Mouse (Mus musculus) MEL (cell line): ENCODE measurements at regions not wholly inside any gene's neighbourhood (a gene's known extent, or its start where the extent isn't known, plus 50 kb on each side); places are given as distances from the start of the nearest gene placed in this dataset.
A peak's percentile ranks its signal among the peaks of the same experiment; 100 is the strongest.

Source experiments
- DNase-seq: peaks from one replicate; pipeline ENCODE4 v3.0.0; 2011; ENCODE audit warnings: low read depth, low spot score
- H3K27ac ChIP-seq: 2 replicates; pipeline ENCODE4 v1.5.1; 2012; ENCODE audit warnings: low read depth, mild to moderate bottlenecking, control low read depth, low read length, moderate library complexity; ENCODE audit not compliant: control insufficient read depth
- H3K27me3 ChIP-seq, 2 experiments: fragments of 150-350 bp in 1 of 2; sonication (generic) in 1 of 2; 2 replicates each; pipeline ENCODE4 v1.6.1; 2012; ENCODE audit warnings: low read length in 2 of 2, mild to moderate bottlenecking in 2 of 2, improper control_type of control experiment in 1 of 2, moderate library complexity in 1 of 2; ENCODE audit not compliant: insufficient read depth in 2 of 2, control insufficient read depth in 1 of 2
- H3K36me3 ChIP-seq, 2 experiments: 2 replicates each; pipeline ENCODE4 v1.6.1; 2012 to 2014; ENCODE audit warnings: low read length in 2 of 2, improper control_type of control experiment in 1 of 2, inconsistent platforms in 1 of 2, mild to moderate bottlenecking in 1 of 2; ENCODE audit not compliant: insufficient read depth in 2 of 2, control insufficient read depth in 1 of 2
- H3K4me1 ChIP-seq, 2 experiments: fragments of 150-350 bp in 1 of 2; sonication (generic) in 1 of 2; 2 replicates each; pipeline ENCODE4 v1.6.1; 2012; ENCODE audit warnings: low read length in 2 of 2, improper control_type of control experiment in 1 of 2, mild to moderate bottlenecking in 1 of 2; ENCODE audit not compliant: insufficient read depth in 2 of 2, control insufficient read depth in 1 of 2
- H3K4me3 ChIP-seq, 2 experiments: fragments of 150-350 bp in 1 of 2; sonication (generic) in 1 of 2; 2 replicates each; pipeline ENCODE4 v1.5.1; 2012; ENCODE audit warnings: low read depth in 2 of 2, low read length in 2 of 2, mild to moderate bottlenecking in 2 of 2, moderate library complexity in 2 of 2, control low read depth in 1 of 2, improper control_type of control experiment in 1 of 2; ENCODE audit not compliant: control insufficient read depth in 1 of 2, insufficient read depth in 1 of 2
- H3K79me2 ChIP-seq: 2 replicates; pipeline ENCODE4 v1.6.1; 2012; ENCODE audit warnings: mild to moderate bottlenecking, low read length, moderate library complexity; ENCODE audit not compliant: control insufficient read depth, poor library complexity, insufficient read depth
- H3K9ac ChIP-seq: 2 replicates; pipeline ENCODE4 v1.6.1; 2012; ENCODE audit warnings: low read depth, mild to moderate bottlenecking, control low read depth, low read length, moderate library complexity; ENCODE audit not compliant: control insufficient read depth, poor library complexity, severe bottlenecking
- H3K9me3 ChIP-seq: fragments of 150-350 bp; sonication (generic); replicated peaks from 2 replicates; pipeline ENCODE4 v1.6.1; 2012; ENCODE audit warnings: mild to moderate bottlenecking, low read length, improper control_type of control experiment, moderate library complexity; ENCODE audit not compliant: insufficient read depth
- ELF1 ChIP-seq: IDR thresholded peaks from 2 replicates; pipeline ENCODE4 v1.6.1; 2014; ENCODE audit warnings: low read depth, mild to moderate bottlenecking, inconsistent platforms, low read length, improper control_type of control experiment, moderate library complexity
- EP300 ChIP-seq, 2 experiments: IDR thresholded peaks; 2 replicates each; pipeline ENCODE4 v1.6.1; 2011; ENCODE audit warnings: improper control_type of control experiment in 2 of 2, low read length in 2 of 2, low read depth in 1 of 2, mild to moderate bottlenecking in 1 of 2
- HCFC1 ChIP-seq: IDR thresholded peaks from 2 replicates; pipeline ENCODE4 v1.6.1; 2012; ENCODE audit warnings: low read depth, mild to moderate bottlenecking, inconsistent platforms, low read length, improper control_type of control experiment, moderate library complexity
- MAX ChIP-seq: IDR thresholded peaks from 2 replicates; pipeline ENCODE4 v1.6.1; 2011; ENCODE audit warnings: low read length, improper control_type of control experiment
- MEF2A ChIP-seq: IDR thresholded peaks from 2 replicates; pipeline ENCODE4 v1.6.1; 2014; ENCODE audit warnings: low read depth, mild to moderate bottlenecking, inconsistent platforms, low read length, improper control_type of control experiment; ENCODE audit not compliant: poor library complexity, insufficient replicate concordance, severe bottlenecking; ENCODE audit errors: extremely low read depth
- MYC ChIP-seq: IDR thresholded peaks from 2 replicates; pipeline ENCODE4 v1.6.1; 2011; ENCODE audit warnings: low read depth, mild to moderate bottlenecking, low read length, improper control_type of control experiment, moderate library complexity
- NRF1 ChIP-seq: IDR thresholded peaks from 2 replicates; pipeline ENCODE4 v1.6.1; 2014; ENCODE audit warnings: low read depth, mild to moderate bottlenecking, inconsistent platforms, low read length, improper control_type of control experiment, moderate library complexity; ENCODE audit not compliant: poor library complexity, insufficient read depth, severe bottlenecking
- POLR2AphosphoS5 ChIP-seq: IDR thresholded peaks from 2 replicates; pipeline ENCODE4 v1.6.1; 2012; ENCODE audit warnings: low read depth, borderline replicate concordance, mild to moderate bottlenecking, inconsistent platforms, low read length, moderate library complexity, mixed read lengths
- RCOR1 ChIP-seq: IDR thresholded peaks from 2 replicates; pipeline ENCODE4 v1.6.1; 2012; ENCODE audit warnings: low read depth, mild to moderate bottlenecking, inconsistent platforms, low read length, improper control_type of control experiment
- SMC3 ChIP-seq: IDR thresholded peaks from 2 replicates; pipeline ENCODE4 v1.6.1; 2011; ENCODE audit warnings: low read depth, low read length, improper control_type of control experiment
- TAL1 ChIP-seq: IDR thresholded peaks from 2 replicates; pipeline ENCODE4 v1.6.1; 2012; ENCODE audit warnings: mild to moderate bottlenecking, inconsistent platforms, low read length, moderate library complexity, mixed read lengths
- TCF12 ChIP-seq: IDR thresholded peaks from 2 replicates; pipeline ENCODE4 v1.6.1; 2014; ENCODE audit warnings: low read depth, mild to moderate bottlenecking, inconsistent platforms, low read length, improper control_type of control experiment, moderate library complexity
- ZC3H11A ChIP-seq: IDR thresholded peaks from 2 replicates; pipeline ENCODE4 v1.6.1; 2012; ENCODE audit warnings: low read depth, mild to moderate bottlenecking, inconsistent platforms, low read length, improper control_type of control experiment
- ZKSCAN1 ChIP-seq: IDR thresholded peaks from 2 replicates; pipeline ENCODE4 v1.6.1; 2012; ENCODE audit warnings: low read depth, mild to moderate bottlenecking, inconsistent platforms, low read length, improper control_type of control experiment, moderate library complexity
- ZNF384 ChIP-seq: IDR thresholded peaks from 2 replicates; pipeline ENCODE4 v1.6.1; 2012; ENCODE audit warnings: low read depth, mild to moderate bottlenecking, inconsistent platforms, low read length, improper control_type of control experiment

DNA sequence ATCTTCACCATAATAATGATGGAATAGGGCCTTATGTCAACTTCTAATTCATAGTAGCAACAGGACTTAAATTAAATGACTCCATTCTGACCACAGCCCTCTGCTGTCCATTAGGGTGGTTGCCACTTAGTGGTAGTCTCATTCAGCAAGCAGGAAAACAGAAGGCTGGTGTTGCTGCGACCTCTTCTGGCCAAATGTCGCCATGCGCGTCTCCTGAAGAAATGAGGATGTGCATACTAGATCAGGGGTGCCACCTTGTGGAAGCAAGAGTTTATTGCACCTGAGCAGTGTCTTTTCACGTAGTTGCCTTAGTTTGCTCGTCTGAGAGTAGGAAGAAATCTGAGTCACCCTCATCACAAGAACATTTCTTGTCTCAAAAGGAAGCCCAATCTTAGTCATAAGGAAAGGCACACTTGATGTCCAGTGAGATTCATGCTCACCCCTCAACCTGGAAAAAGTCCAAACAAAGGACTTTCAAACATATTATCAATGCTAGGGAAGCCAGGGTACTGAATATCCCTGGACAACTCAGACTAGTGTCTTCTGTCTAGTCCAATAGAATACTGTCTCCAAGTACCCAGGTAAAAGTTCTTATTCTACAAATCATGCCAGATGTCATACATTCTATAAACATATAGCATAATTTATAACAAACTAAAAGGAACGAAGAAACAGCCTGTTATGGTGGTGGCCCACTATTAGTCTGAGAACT is 147.0 kb upstream of the Ppp6c start (continued):
- TF ChIP-seq SMC3 (peak; percentile 100), ZKSCAN1 (no peak), RCOR1 (no peak)

GRCm38 (mm10) chr2:39344207-39344606 is 118.0 kb upstream of the Ppp6c start:
- no peaks in the 10 kb centered on the region for H3K9me3 ChIP-seq
- no peak overlapping the region for H3K27ac ChIP-seq
- no peak overlapping the region for H3K4me3 ChIP-seq
- no peaks in the 10 kb centered on the region for H3K27me3 ChIP-seq
- no peak for TF ChIP-seq RCOR1
- TF ChIP-seq MEF2A, result no peak
- no peak for TF ChIP-seq ZNF384
- TF ChIP-seq HCFC1, result no peak
- TF ChIP-seq, all 39 proteins: peak for 0
- no peak for DNase-seq
- Histone ChIP-seq H3K36me3 (no peaks in the 10 kb centered on the region), H3K4me1 (no peaks in the 10 kb centered on the region), H3K9ac (no peak overlapping the region), H3K79me2 (no peaks in the 10 kb centered on the region)

DNA sequence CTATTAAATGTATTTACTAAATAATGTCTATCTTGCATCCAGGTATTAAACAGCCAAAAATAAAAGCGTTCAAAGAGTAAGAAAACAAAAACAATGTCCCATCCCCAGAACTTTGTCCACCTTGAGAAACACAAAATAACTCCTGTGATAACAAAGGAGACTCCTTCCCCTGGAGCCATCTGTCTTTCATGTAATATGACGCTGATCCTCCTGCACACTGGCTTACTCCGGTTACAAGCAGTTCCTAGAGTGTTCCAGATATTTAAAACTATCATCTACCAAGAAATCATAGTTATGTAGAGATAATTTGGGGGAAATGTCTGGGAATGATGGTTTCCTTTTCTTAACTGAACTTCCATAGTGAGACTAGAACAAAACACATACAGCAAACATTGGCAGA is 114.2 kb upstream of the Ppp6c start:
- Histone ChIP-seq H3K4me1 (no peaks in the 10 kb centered on the region), H3K9ac (no peak overlapping the region), H3K79me2 (no peaks in the 10 kb centered on the region), H3K4me3 (no peak overlapping the region), H3K36me3 (no peaks in the 10 kb centered on the region), H3K27ac (no peak overlapping the region), H3K27me3 (peaks cover 1 to 3% of the 10 kb centered on the region in 2 experiments; a peak in 2 of 4 replicates), H3K9me3 (no peaks in the 10 kb centered on the region)
- DNase-seq, result no peak
- no peak for TF ChIP-seq MYC
- TF ChIP-seq TCF12, result no peak
- no peak for TF ChIP-seq ZC3H11A
- TF ChIP-seq MAX, result no peak
- TF ChIP-seq POLR2AphosphoS5, result no peak
- TF ChIP-seq TAL1, result no peak
- no peak for TF ChIP-seq ELF1
- TF ChIP-seq EP300 (IDR thresholded peaks at IDR 0.05; ENCODE audit: low read depth in 1 of 2, low read length in 2 of 2), result no peak
- no peak for TF ChIP-seq NRF1
